Mouse (Mus musculus) midbrain, embryonic 12.5 days (tissue): ENCODE results near the gene Sept11. TPM values are rescaled to one million over a fixed set of nuclear protein-coding genes. Genes with fewer than 3 reads are reported as not detected.

Experiments
- ATAC-seq: fragments of 200-750 bp; cut with Nextera tagmentation; 2 replicates; pipeline ENCODE4 v1.8.0; 2017; ENCODE audit warnings: low read depth, moderate TSS enrichment, moderate library complexity; ENCODE audit not compliant: low FRiP score
- H3K27ac ChIP-seq: fragments of 300-500 bp; sonication (generic); replicated peaks from 2 replicates; pipeline ENCODE4 v1.5.1; 2016; ENCODE audit warnings: mild to moderate bottlenecking
- H3K27me3 ChIP-seq: fragments of 300-500 bp; sonication (generic); 2 replicates; pipeline ENCODE4 v1.6.1; 2016; ENCODE audit warnings: mild to moderate bottlenecking
- H3K36me3 ChIP-seq: fragments of 300-500 bp; sonication (generic); 2 replicates; pipeline ENCODE4 v1.6.1; 2016
- H3K4me1 ChIP-seq: fragments of 300-500 bp; sonication (generic); 2 replicates; pipeline ENCODE4 v1.6.1; 2016
- H3K4me2 ChIP-seq: fragments of 300-500 bp; sonication (generic); replicated peaks from 2 replicates; pipeline ENCODE4 v1.6.1; 2016; ENCODE audit warnings: mild to moderate bottlenecking, moderate library complexity
- H3K4me3 ChIP-seq: fragments of 300-500 bp; sonication (generic); 2 replicates; pipeline ENCODE4 v1.5.1; 2016; ENCODE audit warnings: mild to moderate bottlenecking
- H3K9ac ChIP-seq: fragments of 300-500 bp; sonication (generic); replicated peaks from 2 replicates; pipeline ENCODE4 v1.6.1; 2016; ENCODE audit warnings: mild to moderate bottlenecking, moderate library complexity
- H3K9me3 ChIP-seq: fragments of 300-500 bp; sonication (generic); 2 replicates; pipeline ENCODE4 v1.6.1; 2016; ENCODE audit warnings: mild to moderate bottlenecking
- WGBS: fragments of 180-500 bp; shearing (Covaris S2); methylation state at CpG from one replicate; pipeline ENCODE4 v1.1.7; 2016; 5-methylcytosine and 5-hydroxymethylcytosine counted together
- polyA plus RNA-seq: library from polyadenylated mRNA; unstranded; fragments of >200 nt; fragmentation: Nextera tagmentation; extraction: Ambion mirVana; gene quantifications from 2 replicates; pipeline ENCODE4 v1.2.1, GENCODE M21; 2016

Gene Sept11
- polyA plus RNA-seq, 1 experiment from 2014 or later, result 260 TPM

- no peak overlapping the region for H3K27ac ChIP-seq
- H3K9ac ChIP-seq, result no peak overlapping the region
- no peak for ATAC-seq
- H3K9me3 ChIP-seq, result no peaks in the 10 kb centered on the region
- no peak overlapping the region for H3K4me2 ChIP-seq
- WGBS, result 84% methylated on average over 14 of the region's 14 CpGs
- H3K4me3 ChIP-seq, result no peak overlapping the region
- no peaks in the 10 kb centered on the region for H3K27me3 ChIP-seq
- H3K4me1 ChIP-seq, result peaks cover 63% of the 10 kb centered on the region
- peaks cover 25% of the 10 kb centered on the region for H3K36me3 ChIP-seq
Measured at GRCm38 (mm10) chr5:93098811-93099210, 5.6 kb downstream of the Sept11 start.

- H3K36me3 ChIP-seq, result peaks cover 28% of the 10 kb centered on the region
- no peak for ATAC-seq
- H3K4me3 ChIP-seq, result no peak overlapping the region
- no peak overlapping the region for H3K27ac ChIP-seq
- H3K4me2 ChIP-seq, result no peak overlapping the region
- no peaks in the 10 kb centered on the region for H3K27me3 ChIP-seq
- peaks cover 49% of the 10 kb centered on the region for H3K4me1 ChIP-seq
- WGBS, result 79% methylated on average over 4 of the region's 4 CpGs
- H3K9ac ChIP-seq, result no peak overlapping the region
- no peaks in the 10 kb centered on the region for H3K9me3 ChIP-seq
Measured at GRCm38 (mm10) chr5:93100906-93101305, 7.7 kb downstream of the Sept11 start.

- peaks cover 45% of the 10 kb centered on the region for H3K4me1 ChIP-seq
- no peak overlapping the region for H3K9ac ChIP-seq
- 64% methylated on average over 8 of the region's 8 CpGs for WGBS
- H3K4me2 ChIP-seq, result no peak overlapping the region
- H3K36me3 ChIP-seq, result peaks cover 28% of the 10 kb centered on the region
- no peaks in the 10 kb centered on the region for H3K27me3 ChIP-seq
- no peak overlapping the region for H3K27ac ChIP-seq
- H3K4me3 ChIP-seq, result no peak overlapping the region
- no peak for ATAC-seq
- no peaks in the 10 kb centered on the region for H3K9me3 ChIP-seq
Measured at GRCm38 (mm10) chr5:93101371-93101791, 8.1 kb downstream of the Sept11 start.

- Histone ChIP-seq H3K9me3 (no peaks in the 10 kb centered on the region), H3K4me2 (no peak overlapping the region), H3K4me3 (no peak overlapping the region), H3K4me1 (peaks cover 23% of the 10 kb centered on the region), H3K36me3 (peaks cover 28% of the 10 kb centered on the region), H3K27me3 (no peaks in the 10 kb centered on the region), H3K27ac (no peak overlapping the region), H3K9ac (no peak overlapping the region)
- 89% methylated on average over 8 of the region's 8 CpGs for WGBS
- ATAC-seq, result no peak
Measured at GRCm38 (mm10) chr5:93103603-93104002, 10.4 kb downstream of the Sept11 start.

- H3K27ac ChIP-seq, result no peak overlapping the region
- H3K9ac ChIP-seq, result no peak overlapping the region
- H3K36me3 ChIP-seq, result peaks cover 26% of the 10 kb centered on the region
- H3K4me3 ChIP-seq, result no peak overlapping the region
- no peaks in the 10 kb centered on the region for H3K27me3 ChIP-seq
- ATAC-seq, result no peak
- 96% methylated on average over 4 of the region's 5 CpGs for WGBS
- H3K4me1 ChIP-seq, result peaks cover 13% of the 10 kb centered on the region; the same call in 1 of the 2 replicates
- no peak overlapping the region for H3K4me2 ChIP-seq
- H3K9me3 ChIP-seq, result no peaks in the 10 kb centered on the region
Measured at GRCm38 (mm10) chr5:93104987-93105823, 12.0 kb downstream of the Sept11 start.

GRCm38 (mm10) chr5:93106048-93106447 is 12.8 kb downstream of the Sept11 start:
- Histone ChIP-seq H3K27me3 (no peaks in the 10 kb centered on the region), H3K4me2 (no peak overlapping the region), H3K9ac (no peak overlapping the region), H3K36me3 (peaks cover 22% of the 10 kb centered on the region), H3K27ac (no peak overlapping the region), H3K9me3 (no peaks in the 10 kb centered on the region), H3K4me1 (peaks cover 5% of the 10 kb centered on the region; the same call in 1 of the 2 replicates), H3K4me3 (no peak overlapping the region)
- no peak for ATAC-seq
- WGBS, result 97% methylated on average over 4 of the region's 4 CpGs

GRCm38 (mm10) chr5:93108703-93109102 is 15.5 kb downstream of the Sept11 start:
- H3K27me3 ChIP-seq, result no peaks in the 10 kb centered on the region
- no peaks in the 10 kb centered on the region for H3K4me1 ChIP-seq
- no peak overlapping the region for H3K4me3 ChIP-seq
- H3K4me2 ChIP-seq, result no peak overlapping the region
- H3K36me3 ChIP-seq, result 0 out of 2 replicates have a peak, but pooled peaks cover 7% of the 10 kb centered on the region
- no peak overlapping the region for H3K9ac ChIP-seq
- H3K27ac ChIP-seq, result no peak overlapping the region
- 89% methylated on average over 4 of the region's 4 CpGs for WGBS
- no peak for ATAC-seq
- no peaks in the 10 kb centered on the region for H3K9me3 ChIP-seq

- ATAC-seq, result no peak
- no peak overlapping the region for H3K27ac ChIP-seq
Measured at GRCm38 (mm10) chr5:93109555-93109954, 16.3 kb downstream of the Sept11 start.

GRCm38 (mm10) chr5:93112290-93112689 is 19.1 kb downstream of the Sept11 start:
- H3K4me2 ChIP-seq, result no peak overlapping the region
- H3K36me3 ChIP-seq, result 0 out of 2 replicates have a peak, but pooled peaks cover 4% of the 10 kb centered on the region
- H3K4me1 ChIP-seq, result 0 out of 2 replicates have a peak, but pooled peaks cover 7% of the 10 kb centered on the region
- H3K9me3 ChIP-seq, result no peaks in the 10 kb centered on the region
- WGBS, result 97% methylated on average over 3 of the region's 3 CpGs
- no peaks in the 10 kb centered on the region for H3K27me3 ChIP-seq
- no peak overlapping the region for H3K27ac ChIP-seq
- no peak for ATAC-seq
- H3K4me3 ChIP-seq, result no peak overlapping the region
- no peak overlapping the region for H3K9ac ChIP-seq

More at GRCm38 (mm10) chr5:93109555-93109954, 16.3 kb downstream of the Sept11 start:
- H3K9ac ChIP-seq, result no peak overlapping the region
- 90% methylated on average over 2 of the region's 2 CpGs for WGBS
- H3K36me3 ChIP-seq, result 0 out of 2 replicates have a peak, but pooled peaks cover 7% of the 10 kb centered on the region
- no peak overlapping the region for H3K4me3 ChIP-seq
- H3K27me3 ChIP-seq, result no peaks in the 10 kb centered on the region
- H3K4me2 ChIP-seq, result no peak overlapping the region
- no peaks in the 10 kb centered on the region for H3K9me3 ChIP-seq
- H3K4me1 ChIP-seq, result no peaks in the 10 kb centered on the region

GRCm38 (mm10) chr5:93113517-93113916 is 20.3 kb downstream of the Sept11 start:
- 88% methylated on average over 5 of the region's 5 CpGs for WGBS
- H3K27ac ChIP-seq, result no peak overlapping the region
- 0 out of 2 replicates have a peak, but pooled peaks cover 7% of the 10 kb centered on the region for H3K4me1 ChIP-seq
- 0 out of 2 replicates have a peak, but pooled peaks cover 4% of the 10 kb centered on the region for H3K36me3 ChIP-seq
- ATAC-seq, result no peak
- no peaks in the 10 kb centered on the region for H3K27me3 ChIP-seq
- H3K4me3 ChIP-seq, result no peak overlapping the region
- no peak overlapping the region for H3K9ac ChIP-seq
- no peaks in the 10 kb centered on the region for H3K9me3 ChIP-seq
- H3K4me2 ChIP-seq, result no peak overlapping the region

- no peak overlapping the region for H3K9ac ChIP-seq
- H3K27ac ChIP-seq, result no peak overlapping the region
- no peaks in the 10 kb centered on the region for H3K27me3 ChIP-seq
- 84% methylated on average over 6 of the region's 6 CpGs for WGBS
- no peak overlapping the region for H3K4me2 ChIP-seq
- no peak overlapping the region for H3K4me3 ChIP-seq
- no peak for ATAC-seq
- 0 out of 2 replicates have a peak, but pooled peaks cover 4% of the 10 kb centered on the region for H3K36me3 ChIP-seq
- no peaks in the 10 kb centered on the region for H3K9me3 ChIP-seq
- 0 out of 2 replicates have a peak, but pooled peaks cover 7% of the 10 kb centered on the region for H3K4me1 ChIP-seq
Measured at GRCm38 (mm10) chr5:93114515-93114914, 21.3 kb downstream of the Sept11 start.

- Histone ChIP-seq H3K36me3 (0 out of 2 replicates have a peak, but pooled peaks cover 4% of the 10 kb centered on the region), H3K9me3 (no peaks in the 10 kb centered on the region), H3K4me2 (no peak overlapping the region), H3K9ac (no peak overlapping the region), H3K27me3 (no peaks in the 10 kb centered on the region), H3K27ac (no peak overlapping the region), H3K4me3 (no peak overlapping the region), H3K4me1 (0 out of 2 replicates have a peak, but pooled peaks cover 7% of the 10 kb centered on the region)
- no peak for ATAC-seq
- WGBS, result 84% methylated on average over 6 of the region's 6 CpGs
Measured at GRCm38 (mm10) chr5:93115059-93115458, 21.8 kb downstream of the Sept11 start.
